Mouse (Mus musculus) neural tube, embryonic 12.5 days (tissue): Measurements from ENCODE around the gene Npas3. TPM values are rescaled to one million over a fixed set of nuclear protein-coding genes. Genes with fewer than 3 reads are reported as not detected.

Experiments
- ATAC-seq: fragments of 200-750 bp; cut with Nextera tagmentation; 2 replicates; pipeline ENCODE4 v1.8.0; 2017; ENCODE audit warnings: low read depth, mild to moderate bottlenecking, moderate TSS enrichment, moderate library complexity; ENCODE audit not compliant: low FRiP score
- H3K27ac ChIP-seq: fragments of 300-500 bp; sonication (generic); 2 replicates; pipeline ENCODE4 v1.5.1; 2016
- H3K27me3 ChIP-seq: fragments of 300-500 bp; sonication (generic); replicated peaks from 2 replicates; pipeline ENCODE4 v1.6.1; 2016; ENCODE audit warnings: mild to moderate bottlenecking
- H3K36me3 ChIP-seq: fragments of 300-500 bp; sonication (generic); 2 replicates; pipeline ENCODE4 v1.6.1; 2016; ENCODE audit warnings: mild to moderate bottlenecking
- H3K4me1 ChIP-seq: fragments of 300-500 bp; sonication (generic); 2 replicates; pipeline ENCODE4 v1.6.1; 2016
- H3K4me2 ChIP-seq: fragments of 300-500 bp; sonication (generic); replicated peaks from 2 replicates; pipeline ENCODE4 v1.6.1; 2016; ENCODE audit warnings: mild to moderate bottlenecking
- H3K4me3 ChIP-seq: fragments of 300-500 bp; sonication (generic); 2 replicates; pipeline ENCODE4 v1.5.1; 2016
- H3K9ac ChIP-seq: fragments of 300-500 bp; sonication (generic); 2 replicates; pipeline ENCODE4 v1.6.1; 2016; ENCODE audit warnings: mild to moderate bottlenecking
- H3K9me3 ChIP-seq: fragments of 300-500 bp; sonication (generic); 2 replicates; pipeline ENCODE4 v1.6.1; 2016; ENCODE audit warnings: mild to moderate bottlenecking
- WGBS: fragments of 180-500 bp; shearing (Covaris S2); methylation state at CpG from one replicate; pipeline ENCODE4 v1.1.7; 2016; 5-methylcytosine and 5-hydroxymethylcytosine counted together
- polyA plus RNA-seq: library from polyadenylated mRNA; unstranded; fragments of >200 nt; fragmentation: Nextera tagmentation; extraction: Ambion mirVana; gene quantifications from 2 replicates; pipeline ENCODE4 v1.2.1, GENCODE M21; 2016

Gene Npas3
- polyA plus RNA-seq, 1 experiment from 2014 or later: 21.4 TPM

GRCm38 (mm10) chr12:54045360-54045759 lies 796.9 kb downstream of the Npas3 start:
- Histone ChIP-seq H3K9ac (no peak overlapping the region), H3K27ac (no peak overlapping the region), H3K9me3 (no peaks in the 10 kb centered on the region), H3K4me3 (no peak overlapping the region), H3K4me2 (no peak overlapping the region), H3K27me3 (no peaks in the 10 kb centered on the region), H3K36me3 (no peaks in the 10 kb centered on the region), H3K4me1 (0 out of 2 replicates have a peak, but pooled peaks cover 4% of the 10 kb centered on the region)
- WGBS: 72% methylated on average over 4 of the region's 4 CpGs
- ATAC-seq: no peak

DNA sequence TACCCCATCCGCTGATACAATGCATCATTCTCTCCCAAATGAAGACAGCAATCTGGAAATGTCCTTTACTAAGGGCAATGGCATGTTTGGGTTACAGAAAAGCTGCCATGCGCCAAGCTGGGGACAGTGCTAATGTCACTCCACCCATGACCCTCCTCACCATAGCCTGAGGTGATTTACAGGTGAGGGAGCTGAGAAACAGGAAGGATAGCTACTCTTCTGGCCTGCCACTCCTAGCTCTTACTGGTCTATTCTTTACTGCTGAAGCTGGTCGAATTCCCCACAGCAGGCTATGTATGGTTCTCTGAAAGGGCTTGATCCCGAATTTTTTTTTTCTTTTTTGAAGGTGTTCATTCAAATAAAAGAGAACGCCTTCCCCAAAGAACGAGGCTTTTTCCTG lies 798.3 kb downstream of the Npas3 start:
- WGBS: 54% methylated on average over 6 of the region's 6 CpGs
- H3K4me3 ChIP-seq: no peak overlapping the region
- no peak overlapping the region for H3K27ac ChIP-seq
- no peaks in the 10 kb centered on the region for H3K9me3 ChIP-seq
- 0 out of 2 replicates have a peak, but pooled peaks cover 4% of the 10 kb centered on the region for H3K4me1 ChIP-seq
- no peak overlapping the region for H3K4me2 ChIP-seq
- no peaks in the 10 kb centered on the region for H3K27me3 ChIP-seq
- ATAC-seq: no peak
- H3K9ac ChIP-seq: no peak overlapping the region
- no peaks in the 10 kb centered on the region for H3K36me3 ChIP-seq

DNA sequence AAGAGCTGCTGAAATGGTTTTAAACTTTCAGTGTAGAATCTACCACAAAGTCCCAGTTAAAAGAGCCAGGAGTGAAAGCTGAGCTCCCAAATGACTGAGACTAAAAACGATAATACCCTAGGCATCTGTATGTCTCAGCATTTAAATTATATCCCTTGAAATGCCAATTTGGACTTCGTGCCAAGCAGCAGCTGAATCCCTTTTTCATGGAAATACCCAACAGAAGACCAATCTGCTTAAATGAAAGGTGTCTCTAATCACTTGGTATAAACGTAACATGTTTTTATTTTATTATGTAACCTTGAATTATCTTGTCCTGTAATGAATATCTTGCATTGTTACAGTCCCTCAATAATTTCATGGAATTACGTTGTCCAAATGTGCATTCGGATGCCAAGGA lies 799.6 kb downstream of the Npas3 start:
- WGBS: 69% methylated on average over 5 of the region's 5 CpGs
- no peak overlapping the region for H3K27ac ChIP-seq
- no peak overlapping the region for H3K4me3 ChIP-seq
- no peak for ATAC-seq
- no peaks in the 10 kb centered on the region for H3K9me3 ChIP-seq
- no peaks in the 10 kb centered on the region for H3K27me3 ChIP-seq
- no peak overlapping the region for H3K4me2 ChIP-seq
- no peaks in the 10 kb centered on the region for H3K36me3 ChIP-seq
- H3K9ac ChIP-seq: no peak overlapping the region
- peaks cover 14% of the 10 kb centered on the region for H3K4me1 ChIP-seq

GRCm38 (mm10) chr12:54049926-54050325 lies 801.4 kb downstream of the Npas3 start:
- Histone ChIP-seq H3K36me3 (no peaks in the 10 kb centered on the region), H3K4me1 (peaks cover 16% of the 10 kb centered on the region), H3K9ac (no peak overlapping the region), H3K4me3 (no peak overlapping the region), H3K27me3 (no peaks in the 10 kb centered on the region), H3K4me2 (no peak overlapping the region), H3K9me3 (no peaks in the 10 kb centered on the region), H3K27ac (no peak overlapping the region)
- WGBS: 70% methylated on average over 4 of the region's 4 CpGs
- no peak for ATAC-seq

DNA sequence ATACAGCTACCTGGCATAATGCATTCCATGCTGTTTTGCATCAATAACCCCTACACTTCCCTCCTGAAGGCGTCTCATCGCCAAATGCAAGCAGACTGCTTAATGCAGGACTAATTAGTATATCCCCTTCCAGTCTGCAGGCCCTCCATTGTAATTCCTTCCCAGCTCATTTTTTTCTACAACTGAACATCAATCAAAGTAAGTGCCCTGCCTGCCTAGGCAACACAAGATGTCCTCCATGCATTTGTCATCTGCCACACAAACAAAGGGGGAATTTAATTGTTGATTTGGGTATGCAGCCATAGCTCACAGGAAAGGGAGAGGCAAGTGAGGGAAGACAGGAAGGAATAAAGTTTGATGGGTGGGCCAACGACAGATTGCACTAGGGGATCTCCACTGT lies 804.5 kb downstream of the Npas3 start:
- Histone ChIP-seq H3K27ac (no peak overlapping the region), H3K4me2 (no peak overlapping the region), H3K27me3 (0 out of 2 replicates have a peak, but pooled peaks cover 4% of the 10 kb centered on the region), H3K9ac (no peak overlapping the region), H3K36me3 (no peaks in the 10 kb centered on the region), H3K4me3 (no peak overlapping the region), H3K4me1 (peaks cover 16% of the 10 kb centered on the region), H3K9me3 (no peaks in the 10 kb centered on the region)
- 9% methylated on average over 3 of the region's 3 CpGs for WGBS
- ATAC-seq: peak; percentile 75; the same call in 1 of the 2 replicates

- Histone ChIP-seq H3K36me3 (no peaks in the 10 kb centered on the region), H3K27ac (no peak overlapping the region), H3K9ac (no peak overlapping the region), H3K4me1 (peaks cover 16% of the 10 kb centered on the region), H3K4me2 (no peak overlapping the region), H3K4me3 (no peak overlapping the region), H3K27me3 (0 out of 2 replicates have a peak, but pooled peaks cover 4% of the 10 kb centered on the region), H3K9me3 (no peaks in the 10 kb centered on the region)
- WGBS: 88% methylated on average over 6 of the region's 6 CpGs
- ATAC-seq: no peak
Observed at GRCm38 (mm10) chr12:54053598-54053997, 805.1 kb downstream of the Npas3 start.

GRCm38 (mm10) chr12:54060732-54061131 lies 812.3 kb downstream of the Npas3 start:
- Histone ChIP-seq H3K36me3 (no peaks in the 10 kb centered on the region), H3K9ac (no peak overlapping the region), H3K9me3 (no peaks in the 10 kb centered on the region), H3K4me1 (0 out of 2 replicates have a peak, but pooled peaks cover 5% of the 10 kb centered on the region), H3K4me3 (no peak overlapping the region), H3K27ac (no peak overlapping the region), H3K27me3 (0 out of 2 replicates have a peak, but pooled peaks cover 4% of the 10 kb centered on the region), H3K4me2 (no peak overlapping the region)
- ATAC-seq: 0 out of 2 replicates have a peak, but pooled peaks have one; percentile 50
- 14% methylated on average over 8 of the region's 8 CpGs for WGBS

DNA sequence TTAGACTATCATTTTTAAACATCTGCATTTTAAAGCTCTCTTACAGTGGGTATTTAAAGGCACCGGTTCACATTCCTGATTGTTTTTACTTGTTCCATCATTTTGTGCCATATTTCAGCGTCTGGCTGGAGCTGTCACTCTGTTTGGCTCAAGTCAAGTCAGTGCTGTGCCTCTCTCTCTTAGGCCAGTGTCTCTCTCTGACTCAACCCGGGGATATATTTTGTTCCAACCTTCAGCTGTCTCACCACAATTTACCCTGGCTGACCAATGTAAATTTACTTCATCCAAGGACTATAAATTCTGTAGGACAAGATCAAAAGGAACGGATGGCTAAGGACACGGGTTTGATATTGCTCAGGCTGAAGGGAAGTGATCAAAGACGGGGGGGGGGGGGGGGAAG lies 812.7 kb downstream of the Npas3 start:
- no peak; the same call in 1 of the 2 replicates for ATAC-seq
- Histone ChIP-seq H3K36me3 (no peaks in the 10 kb centered on the region), H3K9me3 (no peaks in the 10 kb centered on the region), H3K27ac (no peak overlapping the region), H3K4me2 (no peak overlapping the region), H3K27me3 (0 out of 2 replicates have a peak, but pooled peaks cover 4% of the 10 kb centered on the region), H3K4me1 (0 out of 2 replicates have a peak, but pooled peaks cover 5% of the 10 kb centered on the region), H3K9ac (no peak overlapping the region), H3K4me3 (no peak overlapping the region)
- WGBS: 52% methylated on average over 6 of the region's 6 CpGs

- Histone ChIP-seq H3K4me2 (no peak overlapping the region), H3K9me3 (no peaks in the 10 kb centered on the region), H3K27ac (no peak overlapping the region), H3K4me1 (peaks cover 21% of the 10 kb centered on the region), H3K4me3 (no peak overlapping the region), H3K9ac (no peak overlapping the region), H3K36me3 (peaks cover 9% of the 10 kb centered on the region; the same call in 1 of the 2 replicates), H3K27me3 (peaks cover 29% of the 10 kb centered on the region)
- no peak for ATAC-seq
- 70% methylated on average over 16 of the region's 16 CpGs for WGBS
Observed at GRCm38 (mm10) chr12:54064986-54065385, 816.5 kb downstream of the Npas3 start.

DNA sequence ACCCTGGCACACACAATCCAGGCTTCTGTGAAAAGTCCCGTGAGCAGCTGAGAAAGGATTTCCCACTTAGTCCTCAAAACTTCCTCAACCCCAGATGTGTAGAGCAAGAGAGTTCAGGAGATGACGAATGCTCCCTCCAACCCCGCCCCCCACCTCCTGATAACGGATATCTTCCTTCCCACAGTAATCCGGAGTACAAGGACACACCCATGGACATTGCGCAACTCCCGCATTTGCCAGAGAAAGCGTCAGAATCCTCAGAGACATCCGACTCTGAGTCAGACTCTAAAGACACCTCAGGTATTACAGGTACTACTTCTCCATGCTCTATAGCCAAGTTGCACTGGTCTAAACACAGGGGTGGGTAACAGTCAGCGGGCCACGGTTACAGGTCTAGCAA lies 817.1 kb downstream of the Npas3 start:
- ATAC-seq: no peak
- 83% methylated on average over 11 of the region's 11 CpGs for WGBS
- H3K4me1 ChIP-seq: peaks cover 16% of the 10 kb centered on the region

DNA sequence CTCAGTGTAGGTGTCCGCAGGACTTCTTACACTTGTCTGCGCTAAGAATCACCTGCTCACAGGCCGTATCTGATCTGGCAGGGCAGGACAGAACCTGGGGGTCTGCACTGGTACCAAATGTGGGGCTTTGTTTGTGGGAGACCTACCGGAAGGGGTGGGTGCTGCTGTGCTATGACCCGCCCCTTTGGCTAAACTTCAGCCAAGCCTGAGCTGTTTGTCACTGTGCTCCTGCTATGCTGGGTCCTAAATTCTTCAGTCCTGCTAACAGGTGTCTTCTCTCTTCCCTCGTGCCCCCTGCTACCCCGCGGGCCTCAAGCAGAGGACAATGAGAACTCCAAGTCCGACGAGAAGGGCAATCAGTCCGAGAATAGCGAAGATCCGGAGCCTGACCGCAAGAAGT lies 818.9 kb downstream of the Npas3 start:
- peaks cover 9% of the 10 kb centered on the region; the same call in 1 of the 2 replicates for H3K36me3 ChIP-seq
- H3K27ac ChIP-seq: no peak overlapping the region
- peak overlapping the region; percentile 33; the same call in 1 of the 2 replicates for H3K9ac ChIP-seq
- no peak for ATAC-seq
- H3K9me3 ChIP-seq: no peaks in the 10 kb centered on the region
- peaks cover 16% of the 10 kb centered on the region for H3K4me1 ChIP-seq
- 31% methylated on average over 14 of the region's 14 CpGs for WGBS
- H3K27me3 ChIP-seq: peaks cover 29% of the 10 kb centered on the region
- peak overlapping the region; percentile 60 for H3K4me2 ChIP-seq
- peak overlapping the region; percentile 37; the same call in 1 of the 2 replicates for H3K4me3 ChIP-seq

More for the DNA sequence above, 817.1 kb downstream of the Npas3 start:
- Histone ChIP-seq H3K4me2 (no peak overlapping the region), H3K4me3 (no peak overlapping the region), H3K27me3 (peaks cover 29% of the 10 kb centered on the region), H3K27ac (no peak overlapping the region), H3K9me3 (no peaks in the 10 kb centered on the region), H3K36me3 (peaks cover 9% of the 10 kb centered on the region; the same call in 1 of the 2 replicates), H3K9ac (no peak overlapping the region)

DNA sequence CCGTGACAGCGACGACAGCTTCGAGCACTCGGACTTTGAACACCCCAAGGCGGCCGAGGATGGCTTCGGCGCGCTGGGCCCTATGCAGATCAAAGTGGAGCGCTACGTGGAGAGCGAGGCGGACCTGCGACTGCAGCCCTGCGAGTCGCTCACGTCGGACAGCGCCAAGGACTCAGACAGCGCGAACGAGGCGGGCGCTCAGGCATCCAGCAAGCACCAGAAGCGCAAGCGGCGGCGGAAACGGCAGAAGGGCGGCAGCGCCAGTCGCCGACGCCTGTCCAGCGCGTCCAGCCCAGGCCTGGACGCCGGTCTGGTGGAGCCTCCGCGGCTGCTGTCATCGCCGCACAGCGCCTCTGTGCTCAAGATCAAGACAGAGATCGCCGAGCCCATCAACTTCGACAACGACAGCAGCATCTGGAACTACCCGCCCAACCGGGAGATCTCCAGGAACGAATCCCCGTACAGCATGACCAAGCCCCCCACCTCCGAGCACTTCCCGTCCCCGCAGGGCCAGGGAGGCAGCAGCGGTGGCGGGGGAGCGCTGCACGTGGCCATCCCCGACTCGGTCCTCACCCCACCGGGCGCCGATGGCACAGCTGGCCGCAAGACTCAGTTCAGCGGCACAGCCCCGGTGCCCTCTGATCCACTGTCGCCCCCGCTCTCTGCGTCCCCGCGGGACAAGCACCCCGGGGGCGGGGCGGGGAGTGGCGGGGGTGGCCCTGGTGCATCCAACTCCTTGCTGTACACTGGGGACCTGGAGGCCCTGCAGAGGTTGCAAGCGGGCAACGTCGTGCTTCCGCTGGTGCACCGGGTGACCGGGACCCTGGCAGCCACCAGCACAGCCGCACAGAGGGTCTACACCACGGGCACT lies 819.6 kb downstream of the Npas3 start:
- WGBS: 9% methylated on average over 83 of the region's 84 CpGs
- Histone ChIP-seq H3K27ac (no peak overlapping the region), H3K9ac (peak overlapping the region; percentile 33; the same call in 1 of the 2 replicates), H3K36me3 (peaks cover 9% of the 10 kb centered on the region; the same call in 1 of the 2 replicates), H3K27me3 (peaks cover 29% of the 10 kb centered on the region), H3K4me1 (peaks cover 16% of the 10 kb centered on the region), H3K4me3 (peak overlapping the region; percentile 37), H3K9me3 (no peaks in the 10 kb centered on the region), H3K4me2 (peak overlapping the region; percentile 60)
- peak; percentile 56 for ATAC-seq
